Mouse (Mus musculus) right cerebral cortex, postnatal 4 days (tissue): Measurements from ENCODE around the gene Adam12.

Source experiments
- DNase-seq: peaks from one replicate; pipeline ENCODE4 v3.0.0-alpha.2; 2022

Adam12 gene

DNA sequence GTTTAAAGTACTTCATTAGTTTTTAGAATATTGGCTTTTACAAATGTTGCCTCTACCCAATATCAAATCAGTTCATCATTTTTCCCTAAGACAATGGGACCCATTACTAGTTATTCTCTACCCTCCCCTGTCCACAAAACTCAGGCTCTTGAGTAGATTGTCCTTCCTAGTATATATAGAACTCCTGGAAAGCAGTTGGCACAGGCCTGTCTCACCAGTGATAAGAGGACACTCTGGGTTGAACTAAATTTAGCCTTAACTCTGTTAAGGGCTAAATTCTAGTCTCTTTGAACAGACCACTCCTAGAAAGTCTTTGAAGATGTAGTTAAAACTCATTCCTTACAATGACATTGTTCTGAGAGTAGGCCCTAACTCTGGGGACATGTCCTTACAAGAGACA lies 241.0 kb downstream of the Adam12 start:
- DNase-seq, result no peak

DNA sequence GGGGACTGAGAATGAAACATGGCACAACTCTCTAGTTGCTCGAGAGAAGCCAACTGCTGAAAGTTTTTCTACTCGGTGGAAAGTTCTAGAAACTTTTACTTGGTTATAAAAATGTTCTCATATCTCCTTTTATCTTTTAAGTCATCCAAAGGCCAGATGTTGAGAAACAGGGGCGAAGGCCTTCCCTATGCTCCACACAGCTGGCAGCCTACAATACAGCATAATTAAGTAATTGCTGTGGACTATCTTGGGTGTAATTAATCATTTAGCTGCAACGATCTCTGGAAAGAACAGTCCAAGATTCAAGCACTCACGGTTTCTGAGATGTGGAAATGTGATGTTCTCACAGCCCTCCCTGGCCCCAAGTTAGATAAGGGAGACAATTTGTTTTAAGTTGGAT lies 243.6 kb downstream of the Adam12 start:
- no peak for DNase-seq

DNA sequence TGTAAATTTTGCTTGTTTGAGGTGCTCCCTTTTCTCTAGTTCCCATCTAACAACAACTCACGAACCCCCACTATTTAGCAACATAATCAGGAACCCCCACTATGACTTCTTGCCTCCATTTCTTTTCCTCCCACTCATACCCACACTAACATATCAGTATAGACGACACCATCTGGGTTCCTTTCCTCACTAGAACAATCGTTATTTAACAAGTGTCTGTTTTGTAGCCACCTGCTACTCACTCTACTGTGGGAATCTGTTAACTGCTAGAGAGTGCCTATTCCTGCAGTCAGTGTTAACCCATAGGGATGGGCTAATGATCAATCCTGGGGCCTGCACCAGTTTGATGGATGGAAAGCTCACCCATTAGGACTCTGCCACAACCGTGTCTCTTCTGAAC lies 245.7 kb downstream of the Adam12 start:
- no peak for DNase-seq

DNA sequence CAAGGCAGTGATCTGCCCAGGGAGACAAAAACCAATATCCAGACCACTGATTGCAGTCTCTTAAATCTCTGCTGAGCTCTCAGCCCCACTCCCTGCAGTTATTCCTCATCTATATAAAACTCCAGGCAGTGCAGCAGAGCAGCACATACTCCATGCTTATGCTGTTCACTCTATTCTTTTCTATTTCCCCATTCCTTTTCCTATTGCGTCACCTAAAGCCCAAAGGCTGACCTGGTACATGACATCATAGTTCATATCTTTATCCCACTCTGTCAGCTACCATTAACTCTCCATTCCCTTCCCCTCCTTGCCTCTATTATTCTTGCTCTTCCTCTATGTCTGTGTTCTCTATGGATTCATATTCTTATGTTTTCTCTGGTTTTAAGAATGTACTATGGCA lies 246.3 kb downstream of the Adam12 start:
- no peak for DNase-seq

DNA sequence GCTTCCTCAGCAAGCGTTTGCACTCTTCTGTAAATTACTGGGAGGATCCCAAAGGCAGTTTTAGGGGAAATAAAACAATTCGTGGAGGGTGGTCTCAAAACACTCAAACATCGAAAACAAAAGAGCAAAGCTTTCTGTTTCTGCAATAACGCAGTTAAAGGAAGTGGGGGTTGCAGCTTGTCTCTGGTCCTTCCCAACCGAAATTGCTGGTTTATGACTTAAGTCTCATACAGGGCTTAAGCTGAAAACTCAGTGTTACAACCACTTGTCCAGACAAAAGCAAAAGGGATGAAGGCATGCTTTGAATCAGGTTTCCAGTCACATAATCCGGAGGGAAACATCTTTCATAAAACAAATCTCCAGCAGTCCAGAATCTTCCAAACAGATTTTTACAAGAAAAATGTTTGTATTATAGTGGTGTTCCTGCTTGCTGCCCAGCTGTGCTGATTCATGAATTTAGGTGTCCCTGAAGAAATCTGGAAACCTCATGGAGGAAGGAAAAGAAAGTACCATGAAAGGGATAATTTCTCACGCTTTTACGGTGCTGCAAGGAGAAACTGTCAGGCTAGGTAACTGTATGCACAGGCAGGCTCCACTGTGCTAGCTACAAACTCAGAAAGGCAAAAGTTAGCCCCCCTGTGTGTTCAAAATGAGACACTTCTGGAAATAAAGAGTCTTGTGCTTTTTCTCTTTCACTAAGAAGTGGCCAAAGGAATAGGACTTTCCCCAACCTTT lies 255.4 kb downstream of the Adam12 start:
- DNase-seq, result no peak

DNA sequence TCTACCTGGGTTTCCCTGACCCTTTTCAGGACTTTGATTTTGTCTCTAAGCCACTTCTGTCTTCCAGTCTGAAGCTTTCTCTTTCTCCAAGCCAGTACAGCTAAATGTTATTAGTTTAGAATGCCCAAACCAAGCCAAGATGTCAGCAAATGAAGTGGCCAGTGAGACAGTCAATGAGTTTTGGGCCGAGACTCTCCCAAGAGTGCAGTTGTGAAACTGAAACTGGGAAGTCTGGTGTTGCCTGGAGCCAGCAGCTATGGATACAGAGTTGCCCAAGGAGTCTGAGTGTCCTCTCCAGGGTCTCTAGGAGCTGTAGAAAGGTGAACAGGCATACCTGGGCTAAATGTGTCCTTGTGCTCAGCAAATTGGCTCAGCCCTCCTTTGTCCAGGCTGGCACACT lies 260.9 kb downstream of the Adam12 start:
- no peak for DNase-seq

DNA sequence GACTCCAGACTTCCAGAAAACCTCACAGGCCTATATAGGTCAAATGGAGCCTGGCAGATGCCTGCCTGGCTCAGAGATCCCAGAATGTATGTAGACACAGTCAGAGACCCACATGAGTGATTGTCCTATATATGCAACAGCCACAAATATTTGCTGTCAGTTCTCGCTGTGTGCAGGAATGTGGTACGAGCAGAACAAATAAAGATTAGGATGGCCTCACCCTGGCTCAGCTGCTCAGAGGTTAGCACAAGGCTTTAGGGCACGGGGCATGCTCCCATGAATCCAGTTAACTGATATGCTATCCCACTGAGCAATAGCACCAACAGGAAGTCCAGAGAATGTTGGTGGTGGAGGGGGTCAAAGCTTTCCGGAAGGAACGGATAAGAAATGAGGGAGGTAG lies 261.5 kb downstream of the Adam12 start:
- DNase-seq, result no peak

DNA sequence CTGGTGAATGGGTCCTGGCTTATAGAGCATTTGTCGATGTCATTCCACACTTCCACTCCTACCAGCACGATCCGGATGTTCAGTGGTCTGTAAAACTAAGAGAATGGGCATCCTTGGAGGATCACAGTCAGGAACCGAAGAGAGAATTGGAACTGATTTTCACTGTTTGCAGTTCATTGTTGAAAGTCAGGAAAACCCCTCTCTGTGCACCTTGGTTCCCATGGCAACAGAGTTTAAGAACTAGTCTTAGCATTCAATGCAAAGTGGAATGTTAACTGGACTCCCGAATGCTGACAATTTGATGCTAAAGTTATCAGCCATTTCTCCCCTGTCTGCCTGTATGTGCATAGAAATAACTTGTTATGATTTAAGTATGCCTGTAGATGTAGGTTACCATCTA lies 264.0 kb downstream of the Adam12 start:
- no peak for DNase-seq

DNA sequence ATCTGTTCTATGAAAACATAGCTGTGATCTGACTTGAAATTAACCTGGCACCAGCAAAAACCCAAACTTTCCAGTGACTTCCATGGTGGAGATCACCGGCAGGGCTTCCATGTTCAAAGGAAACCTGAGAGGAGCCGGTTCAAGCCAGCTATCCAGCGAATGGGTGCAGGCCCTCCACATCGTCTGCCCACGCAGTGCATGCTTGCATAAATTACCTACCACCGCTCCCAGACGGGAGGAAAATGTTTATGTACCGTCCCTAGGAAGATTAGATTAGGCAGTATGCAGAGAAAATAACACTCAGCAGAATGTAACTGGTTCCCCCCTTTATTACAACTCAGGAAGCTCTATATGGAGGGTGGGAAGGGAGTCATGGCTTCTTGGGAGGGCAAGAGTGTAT lies 268.4 kb downstream of the Adam12 start:
- DNase-seq, result no peak

DNA sequence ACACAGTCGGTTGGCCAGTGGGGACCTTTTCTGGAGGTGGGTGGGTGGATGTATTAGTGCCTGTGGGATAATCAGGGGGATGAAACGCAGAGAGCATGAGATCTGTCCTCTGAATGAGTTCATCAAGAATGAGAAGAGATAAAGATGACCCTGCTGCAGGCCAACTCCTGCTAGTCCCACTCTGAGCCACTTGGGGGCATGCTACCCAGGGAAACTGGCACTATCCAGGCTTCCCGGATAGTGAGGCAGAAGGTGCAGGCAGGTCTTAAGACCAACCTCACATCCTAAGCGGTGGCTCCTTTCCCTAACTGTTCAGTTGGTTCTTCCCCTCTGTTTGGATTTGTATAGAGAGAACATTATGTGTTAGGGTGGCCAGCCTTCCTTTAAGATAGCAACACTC lies 272.7 kb downstream of the Adam12 start:
- peak; percentile 20 for DNase-seq

DNA sequence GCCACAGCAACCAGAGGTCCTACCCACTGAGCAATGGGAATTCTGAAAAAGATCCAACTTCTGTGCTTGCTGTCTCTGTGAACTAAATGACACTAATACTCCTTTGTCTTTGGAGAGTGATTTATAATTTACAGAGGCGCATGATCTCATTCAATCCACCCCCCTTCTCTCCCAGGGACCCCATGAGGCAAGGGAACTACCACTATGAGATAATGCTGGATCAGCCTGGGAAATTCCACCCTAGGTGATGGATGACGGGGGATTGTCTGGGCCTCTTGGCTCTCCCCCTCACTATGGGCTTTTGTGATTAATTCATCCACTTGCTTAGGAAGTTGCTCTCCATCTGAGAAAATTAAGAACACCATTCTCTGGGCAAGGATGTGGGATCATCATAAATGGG lies 274.1 kb downstream of the Adam12 start:
- DNase-seq, result no peak

DNA sequence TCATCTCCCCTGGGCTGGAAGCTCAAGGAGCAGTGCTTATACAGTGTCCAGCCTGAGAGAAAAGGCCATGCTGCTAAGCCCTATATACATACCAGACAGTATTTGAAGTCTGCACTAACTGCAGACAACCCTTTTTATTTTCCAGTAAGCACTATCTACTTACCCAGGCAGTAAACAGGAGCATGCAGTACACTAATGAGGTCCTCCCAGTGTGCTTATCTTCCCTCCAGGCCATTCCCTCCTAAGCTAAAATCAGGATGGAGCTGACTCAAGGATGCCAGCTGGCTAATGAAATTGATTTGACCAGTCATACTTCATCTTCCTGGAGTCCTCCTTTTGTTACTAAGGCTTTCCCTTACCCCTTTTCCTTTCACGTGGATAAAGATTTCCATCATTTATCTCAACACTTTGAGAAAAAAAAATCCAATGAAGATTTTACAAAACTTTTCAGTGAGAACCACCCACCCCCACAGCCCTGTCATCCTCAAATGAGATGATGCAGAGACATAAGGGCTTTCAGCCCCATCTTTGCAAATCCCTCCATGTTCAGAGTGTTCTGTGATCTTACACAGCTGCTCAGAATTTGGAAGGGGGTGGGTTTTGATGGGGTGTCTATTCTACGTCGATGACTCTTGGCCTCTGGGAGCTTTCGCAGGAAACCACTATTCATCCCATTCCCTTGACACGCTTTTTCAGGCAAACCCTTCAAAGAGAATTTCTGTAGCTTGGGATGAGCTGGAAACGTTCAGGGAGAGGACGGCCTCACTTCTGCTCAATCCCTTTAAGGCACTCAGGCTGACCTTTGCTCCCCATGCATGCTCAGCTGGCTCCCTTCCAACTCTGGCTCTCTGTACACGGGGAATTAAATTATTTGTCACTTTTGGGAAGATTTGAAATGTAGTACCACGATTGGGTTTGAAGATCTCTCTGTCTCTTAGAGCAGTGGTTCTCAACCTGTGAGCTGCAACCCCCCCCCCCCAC lies 277.5 kb downstream of the Adam12 start:
- DNase-seq, result no peak

DNA sequence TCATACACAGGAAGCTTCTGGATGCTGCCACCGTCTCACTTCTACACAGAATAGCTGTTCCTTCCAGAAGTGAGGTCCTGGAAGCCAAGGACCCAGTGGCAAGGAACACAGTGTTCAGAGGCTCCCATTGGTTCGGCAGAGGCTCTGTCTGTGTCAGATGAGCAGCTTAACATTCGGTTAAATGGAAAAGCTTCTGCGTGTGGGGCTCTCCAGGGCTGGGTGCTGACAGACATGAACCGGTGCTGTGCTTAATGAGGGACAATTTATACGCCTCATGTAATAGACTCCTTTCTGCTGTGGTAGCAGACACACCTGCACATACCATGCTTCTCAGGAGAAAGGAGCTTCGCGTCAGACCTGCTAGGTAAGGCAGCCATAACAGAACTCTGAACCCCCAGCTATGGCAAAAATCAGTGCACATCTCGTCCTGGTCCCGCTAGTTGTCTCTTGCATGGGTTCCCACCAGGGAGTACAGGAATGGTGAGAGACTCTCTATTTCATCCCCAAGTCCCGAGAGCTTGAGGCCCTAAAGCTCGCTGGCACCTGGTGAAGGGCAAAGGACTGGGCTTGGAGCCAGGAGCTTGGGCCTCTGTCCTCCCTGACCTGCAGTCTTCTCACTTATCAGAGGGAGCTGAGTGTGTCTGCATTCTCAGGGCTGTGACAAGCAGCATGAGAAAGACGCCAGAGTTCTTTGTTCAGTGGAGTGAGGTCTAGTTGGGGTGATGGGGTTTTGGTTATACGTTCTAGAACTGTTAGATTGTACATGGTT lies 280.0 kb downstream of the Adam12 start:
- no peak for DNase-seq

DNA sequence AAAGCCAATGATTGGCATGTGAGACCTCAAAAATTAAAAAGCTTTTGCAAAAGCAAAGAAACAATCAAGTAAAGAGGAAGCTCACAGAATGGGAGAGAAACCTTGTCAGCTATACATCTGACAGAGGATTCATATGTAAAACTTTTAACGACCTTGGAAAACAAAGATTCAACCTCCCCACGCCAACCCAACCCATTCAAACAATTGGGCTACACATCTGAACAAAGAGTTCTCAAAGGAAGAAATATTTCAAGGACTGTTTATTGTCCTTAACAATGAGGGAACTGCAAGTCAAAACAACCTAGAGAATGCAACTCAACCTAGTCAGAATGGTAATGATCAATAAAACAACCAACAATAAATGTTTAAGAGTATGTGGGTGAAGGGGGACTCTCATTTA lies 284.6 kb downstream of the Adam12 start:
- no peak for DNase-seq

DNA sequence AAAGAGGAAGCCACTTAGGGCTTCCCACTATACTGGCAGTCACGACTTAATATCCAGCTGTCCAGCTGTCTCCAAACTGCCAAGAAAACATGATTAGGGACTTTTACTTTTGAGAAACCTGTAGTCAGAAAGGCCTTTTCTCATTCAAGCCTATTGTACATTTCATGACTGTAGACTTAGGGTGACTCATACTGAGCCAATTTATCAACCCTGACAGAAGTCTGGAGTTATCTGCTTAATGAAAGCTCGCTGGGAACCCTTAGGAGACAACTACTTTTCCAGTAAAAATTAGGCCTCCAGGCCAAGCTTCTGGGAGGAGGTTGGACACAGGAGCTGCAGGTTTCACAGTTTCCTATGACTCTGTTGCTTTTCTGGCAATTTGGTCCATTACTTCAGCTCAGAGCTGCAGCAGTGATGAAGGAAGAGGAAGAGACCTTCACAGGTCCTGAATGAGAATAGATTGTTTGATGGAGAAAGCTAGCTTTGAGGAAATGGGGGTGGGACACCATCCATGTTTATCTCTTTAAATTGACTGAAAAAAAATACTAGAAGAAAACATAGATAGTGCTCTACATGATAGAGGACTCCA lies 285.1 kb downstream of the Adam12 start:
- DNase-seq, result no peak

DNA sequence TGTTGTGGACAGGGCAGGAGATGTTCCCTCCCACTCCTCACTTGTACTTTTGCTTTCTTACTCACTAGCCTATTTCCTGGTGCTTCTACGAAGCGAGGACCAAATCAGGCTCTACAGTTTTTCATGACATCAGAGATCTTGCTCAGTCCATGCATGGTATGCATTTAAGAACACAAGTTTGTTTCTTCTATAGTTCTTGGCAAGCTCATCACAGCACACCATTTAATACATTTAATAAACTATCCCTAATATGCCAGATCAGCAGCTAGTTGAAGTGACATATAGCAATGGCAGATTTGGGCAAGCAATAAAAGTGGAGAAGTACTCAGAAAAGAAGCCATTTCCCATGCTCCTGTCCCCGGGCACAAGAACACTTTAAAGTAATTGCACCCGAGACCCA lies 285.8 kb downstream of the Adam12 start:
- DNase-seq, result no peak

DNA sequence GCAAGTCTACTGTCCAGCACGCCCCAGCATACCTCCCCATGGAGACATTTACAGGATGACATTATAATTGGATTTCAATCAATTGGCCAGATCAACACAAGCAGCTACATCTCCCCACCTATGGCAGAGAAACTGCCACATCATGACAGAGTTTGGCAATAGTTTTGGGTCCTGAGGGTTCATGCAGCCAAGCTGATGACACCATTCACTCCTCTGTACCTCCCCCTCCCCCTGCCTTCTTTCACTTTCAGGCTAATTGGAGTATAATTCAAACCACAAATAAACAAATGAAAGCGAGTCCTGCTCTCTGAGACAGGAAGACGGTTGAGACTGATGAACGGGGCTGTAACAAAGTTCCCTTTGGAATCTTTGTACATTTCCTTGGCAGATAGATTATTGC lies 291.5 kb downstream of the Adam12 start:
- DNase-seq, result no peak

DNA sequence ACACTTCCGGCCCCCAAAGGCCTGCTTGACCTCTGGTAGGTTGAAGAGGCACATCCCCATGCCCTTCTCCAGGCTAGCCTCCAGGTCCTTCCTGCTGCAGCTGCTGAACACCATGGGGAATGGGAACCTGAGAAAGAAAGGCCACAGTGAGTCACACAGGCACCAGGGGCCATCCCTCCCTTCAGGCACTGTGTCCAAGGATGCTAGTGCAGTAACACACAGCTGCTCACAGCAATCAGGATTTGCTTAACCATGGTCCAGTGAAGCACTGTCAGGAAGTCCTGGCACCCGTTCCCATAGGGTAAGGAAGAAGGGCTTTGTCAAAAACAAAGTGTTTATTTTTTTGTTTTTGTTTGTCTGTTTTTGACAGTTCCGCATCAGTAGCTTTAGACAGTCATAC lies 294.5 kb downstream of the Adam12 start:
- no peak for DNase-seq

DNA sequence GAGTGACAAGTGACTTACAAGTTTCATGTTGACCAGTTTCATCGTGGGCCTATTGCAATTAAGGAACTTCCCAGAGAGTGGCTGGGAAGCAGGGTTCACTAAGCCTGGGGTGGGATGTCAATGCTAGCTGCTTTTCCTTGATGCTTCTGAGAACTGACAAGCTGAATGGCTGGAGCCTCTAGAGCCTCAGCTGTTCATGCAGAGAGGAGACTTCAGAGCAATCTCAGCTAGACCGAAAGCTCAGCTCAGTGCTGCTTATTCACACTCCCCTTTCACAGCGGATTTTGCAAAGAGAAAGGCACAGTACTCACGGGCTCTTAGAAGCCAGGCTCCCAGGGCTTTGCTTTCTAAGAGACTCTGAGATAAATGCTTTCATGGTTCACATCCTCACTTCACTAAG lies 295.6 kb downstream of the Adam12 start:
- no peak for DNase-seq

DNA sequence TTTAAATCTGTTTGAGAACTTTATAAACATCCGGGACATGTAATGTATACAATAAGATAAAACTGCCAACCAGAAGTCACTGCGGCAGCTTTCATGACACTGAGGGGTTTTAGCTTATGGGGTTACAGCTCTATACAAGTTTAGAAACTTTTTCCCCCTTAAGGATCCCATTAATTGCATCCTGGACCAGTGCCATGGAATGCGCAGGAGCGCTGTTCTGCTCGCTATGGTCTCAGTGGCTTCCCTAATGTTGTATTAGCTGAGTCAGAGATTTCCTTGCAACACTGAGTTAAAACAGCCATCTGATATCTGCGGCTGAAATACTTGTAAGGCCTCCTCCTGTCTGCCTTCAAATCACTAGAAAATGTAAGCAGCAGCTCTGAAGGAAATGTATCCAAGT lies 298.6 kb downstream of the Adam12 start:
- no peak for DNase-seq

DNA sequence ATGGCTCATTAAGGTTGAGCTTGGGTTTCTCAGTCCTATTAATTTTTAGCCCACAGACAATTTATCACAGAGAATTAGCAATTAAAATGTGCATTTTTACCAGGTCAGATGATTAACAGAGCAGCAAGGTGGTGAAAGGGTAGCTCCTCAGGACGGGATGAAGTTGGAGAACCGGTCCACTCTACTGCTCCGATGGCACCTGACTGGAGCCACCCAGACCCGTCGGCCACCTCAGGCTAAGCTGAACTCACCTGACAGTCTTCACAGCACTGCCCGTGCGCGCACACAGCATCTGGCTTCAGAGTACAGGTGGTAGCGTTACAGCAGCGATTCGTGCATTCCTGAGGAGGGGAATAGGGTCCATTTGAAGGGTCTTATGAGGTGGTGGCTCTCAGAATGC lies 300.5 kb downstream of the Adam12 start:
- DNase-seq, result no peak

DNA sequence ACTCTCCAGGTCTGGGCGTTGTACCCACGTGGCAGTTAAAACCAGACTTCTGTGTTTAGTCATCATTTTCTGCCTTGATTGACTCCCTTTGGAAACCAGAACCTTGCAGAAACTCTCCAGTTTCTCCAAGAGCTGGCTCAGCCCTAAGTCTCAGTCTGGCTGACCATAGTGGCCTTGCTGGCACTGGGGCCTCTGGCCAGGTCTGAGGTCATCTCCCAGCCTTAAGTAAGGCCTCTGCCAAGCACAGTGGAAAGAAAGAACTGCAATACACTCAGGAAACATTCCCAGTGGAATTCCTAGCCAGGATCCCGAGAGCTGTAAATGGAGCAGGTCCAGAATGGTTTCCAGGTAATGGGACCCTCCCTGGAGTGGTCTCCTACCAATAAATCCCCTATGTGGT lies 303.0 kb downstream of the Adam12 start:
- DNase-seq, result no peak

DNA sequence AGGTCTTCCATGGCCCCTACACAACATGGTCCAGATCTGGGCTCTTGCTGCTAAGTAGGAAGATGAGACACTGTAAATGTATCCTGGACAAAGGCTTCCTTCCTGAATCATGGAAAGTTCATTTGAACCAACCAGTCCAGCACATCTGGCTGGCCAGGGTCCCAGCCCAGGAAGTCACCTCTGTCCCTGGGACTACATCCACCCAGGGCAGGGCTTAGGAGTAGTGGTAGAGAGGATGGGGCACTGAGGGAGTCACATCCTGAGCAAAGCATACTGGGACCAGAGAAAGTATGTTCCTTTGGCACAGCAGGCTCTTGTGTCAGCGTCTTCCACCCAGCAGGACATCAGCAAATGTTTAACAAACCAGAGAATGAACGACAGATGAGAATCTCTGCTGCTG lies 306.2 kb downstream of the Adam12 start:
- no peak for DNase-seq
